Mouse (Mus musculus): Measurements from ENCODE around the gene Spint5.

GRCm38 (mm10) chr2:164676916-164677685 is 38.0 kb upstream of the Spint5 start:
- no peak for TF ChIP-seq POLR2A (IDR thresholded peaks at IDR 0.05; ENCODE audit: low read depth, low read length)
- no peak for TF ChIP-seq ZNF384 (IDR thresholded peaks at IDR 0.05; ENCODE audit: low read depth, low read length)
- TF ChIP-seq CTCF (conservative IDR thresholded peaks at IDR 0.05 in 1 of 2, IDR thresholded peaks at IDR 0.05 in 1 of 2; ENCODE audit: low read depth in 2 of 2, low read length in 2 of 2): no peak
- TF ChIP-seq NRF1 (IDR thresholded peaks at IDR 0.05; ENCODE audit: low read depth, low read length): no peak
- TF ChIP-seq MAX (IDR thresholded peaks at IDR 0.05; ENCODE audit: low read length): no peak
- TF ChIP-seq JUND (conservative IDR thresholded peaks at IDR 0.05; ENCODE audit: low read depth, low read length): no peak
- no peak for TF ChIP-seq EP300 (IDR thresholded peaks at IDR 0.05; ENCODE audit: low read length)
- no peak for TF ChIP-seq POLR2AphosphoS2 (IDR thresholded peaks at IDR 0.05; ENCODE audit: low read depth, low read length)
- no peak for TF ChIP-seq ZC3H11A (IDR thresholded peaks at IDR 0.05; ENCODE audit: low read depth, low read length)
- no peak for TF ChIP-seq RAD21 (IDR thresholded peaks at IDR 0.05; ENCODE audit: low read depth, low read length)
- TF ChIP-seq TBP (conservative IDR thresholded peaks at IDR 0.05; ENCODE audit: low read depth, low read length): no peak
- TF ChIP-seq MEF2A (IDR thresholded peaks at IDR 0.05; ENCODE audit: borderline replicate concordance, low read depth, low read length): no peak
- no peak for TF ChIP-seq UBTF (IDR thresholded peaks at IDR 0.05; ENCODE audit: low read depth, low read length)
